Mouse (Mus musculus): ENCODE results near the gene Pcsk7. TPM values are rescaled to one million over a fixed set of nuclear protein-coding genes. Genes with fewer than 3 reads are reported as not detected.

Pcsk7 gene
- total RNA-seq (2021), result 10 to 100 TPM in 1 of 2 experiments, 1 to 10 TPM in 1; 9.6 to 10.0 TPM
- long read RNA-seq, experiment 1, transcript Pcsk7-201 (17 exons, 3,876 nt), result major isoform, 6 of 10 reads
- long read RNA-seq, experiment 1, partial matches to known transcripts, result 0 of 10 reads
- long read RNA-seq, experiment 1, other reads (novel, unspliced or antisense), result 4 of 10 reads
- long read RNA-seq, experiment 2, transcript Pcsk7-201 (17 exons, 3,876 nt), result major isoform, 8 of 15 reads
- long read RNA-seq, experiment 2, partial matches to known transcripts, result 5 of 15 reads
- long read RNA-seq, experiment 2, other reads (novel, unspliced or antisense), result 2 of 15 reads

DNA sequence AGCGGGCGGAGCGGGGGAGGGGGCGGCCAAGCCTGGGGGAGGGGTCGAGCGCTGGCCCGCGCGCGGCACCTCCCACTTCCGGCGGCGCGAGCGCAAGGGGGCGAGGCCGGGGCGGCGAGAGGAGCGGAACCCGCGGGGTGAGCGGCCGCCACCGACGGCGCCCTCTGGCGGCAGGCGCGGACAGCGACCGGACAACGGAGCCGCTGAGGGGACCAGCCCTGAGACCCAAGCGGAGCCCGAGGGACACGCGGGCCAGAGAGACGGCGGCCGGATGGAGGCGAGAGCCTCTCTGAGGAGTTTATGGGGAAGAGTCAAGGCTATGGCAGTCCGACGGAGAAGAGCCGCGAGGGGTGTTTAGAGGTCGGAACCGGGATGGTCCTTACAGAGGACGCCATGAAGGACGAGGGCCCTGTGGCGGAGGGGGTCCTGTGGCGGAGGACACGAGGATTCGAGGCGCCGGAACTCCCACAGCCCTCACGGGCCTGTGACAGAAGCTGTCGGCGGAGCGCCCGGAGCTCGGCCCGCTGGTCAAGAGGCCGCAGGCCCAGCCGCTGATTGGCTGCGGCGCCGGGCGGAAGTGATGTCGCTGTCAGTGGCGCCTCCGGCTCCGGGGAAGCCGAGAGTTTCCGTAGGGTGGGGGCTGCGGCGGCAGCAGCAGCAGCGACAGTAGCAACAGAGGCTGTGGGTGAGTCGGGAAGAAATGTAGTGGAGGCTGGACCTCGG is at the start of gene Pcsk7, which contains the start of gene Rnf214:
Pcsk7 (plus strand) TSS at position 143 of the 723 bp plus-strand sequence.
Rnf214 (minus strand) TSS at position 557 of the 723 bp plus-strand sequence.
- DNase-seq, result peak; percentile 92

DNA sequence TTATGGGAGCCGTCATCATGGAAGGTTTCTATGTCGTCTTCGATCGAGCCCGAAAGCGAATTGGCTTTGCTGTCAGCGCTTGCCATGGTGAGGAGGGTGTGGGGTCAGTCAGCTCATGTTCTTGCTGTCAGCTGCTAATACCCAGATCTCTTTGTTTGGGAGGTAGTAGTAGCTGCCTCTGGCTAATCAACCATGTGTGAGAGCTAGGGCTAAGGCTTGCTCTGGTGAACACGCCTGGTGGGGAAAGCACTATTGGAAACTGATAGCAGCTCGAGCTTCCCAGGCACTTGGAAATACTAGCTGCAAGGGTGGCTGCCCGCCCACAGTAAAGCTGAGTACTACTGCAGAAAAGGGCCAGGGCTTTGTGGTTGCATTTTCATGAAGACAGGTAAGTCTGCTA is 46.9 kb upstream of the Pcsk7 start:
- no peak for DNase-seq

DNA sequence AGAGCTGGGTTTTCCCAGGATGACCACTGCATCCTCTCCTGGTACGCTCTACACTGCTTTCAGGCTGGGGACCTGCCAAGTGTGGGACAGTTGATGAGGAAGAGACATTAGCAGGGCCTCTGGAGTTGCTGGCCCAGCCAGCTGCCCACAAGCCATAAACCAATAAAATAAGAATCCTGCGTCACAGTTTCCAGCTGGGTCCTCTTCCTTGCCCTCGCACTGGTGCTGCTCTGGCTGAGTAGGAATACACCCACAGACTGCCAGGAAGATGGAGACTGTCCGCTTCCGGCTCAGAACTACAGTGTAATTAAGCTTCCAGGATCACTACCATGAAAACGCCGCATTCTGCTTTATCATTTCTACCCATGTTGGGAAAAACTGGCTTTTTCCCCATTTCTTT is 44.5 kb upstream of the Pcsk7 start:
- no peak for DNase-seq

DNA sequence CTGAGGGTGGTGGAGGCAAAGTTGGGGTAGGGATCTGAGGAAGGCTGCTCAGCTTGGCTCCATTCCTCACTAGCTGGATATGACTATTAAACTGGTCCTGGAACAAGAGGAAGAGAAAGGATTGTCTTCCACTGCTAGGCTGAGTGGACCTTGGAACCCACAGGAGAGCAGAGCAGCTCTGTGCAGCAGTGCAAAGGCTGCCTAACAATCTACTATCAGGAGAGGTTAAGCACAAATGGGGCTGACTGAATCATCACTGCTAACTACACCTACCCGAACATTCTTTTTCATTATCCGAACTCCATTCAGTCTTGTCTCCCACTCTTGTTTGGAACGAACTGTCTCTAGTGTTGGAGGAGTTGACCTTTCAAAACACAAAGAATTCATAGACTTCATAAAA is 37.1 kb upstream of the Pcsk7 start:
- no peak for DNase-seq

DNA sequence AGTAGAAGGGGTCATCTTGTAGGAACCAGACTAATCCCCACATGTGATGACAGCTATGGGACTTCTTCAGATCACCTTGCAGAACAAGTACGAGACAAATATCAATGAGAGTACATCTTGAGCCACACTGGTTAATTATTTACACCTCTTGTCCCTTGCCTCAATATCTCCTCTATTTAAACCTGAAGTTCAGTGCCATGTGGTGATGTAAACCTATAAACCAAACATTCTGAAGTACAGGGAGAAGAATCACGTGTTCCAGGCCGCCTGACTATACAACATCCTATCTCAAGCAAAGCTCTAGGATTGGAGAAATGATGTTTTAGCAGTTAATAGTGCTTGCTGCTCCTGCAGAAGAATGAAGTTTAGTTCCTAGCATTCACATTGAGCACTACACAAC is 36.0 kb upstream of the Pcsk7 start:
- DNase-seq, result no peak

DNA sequence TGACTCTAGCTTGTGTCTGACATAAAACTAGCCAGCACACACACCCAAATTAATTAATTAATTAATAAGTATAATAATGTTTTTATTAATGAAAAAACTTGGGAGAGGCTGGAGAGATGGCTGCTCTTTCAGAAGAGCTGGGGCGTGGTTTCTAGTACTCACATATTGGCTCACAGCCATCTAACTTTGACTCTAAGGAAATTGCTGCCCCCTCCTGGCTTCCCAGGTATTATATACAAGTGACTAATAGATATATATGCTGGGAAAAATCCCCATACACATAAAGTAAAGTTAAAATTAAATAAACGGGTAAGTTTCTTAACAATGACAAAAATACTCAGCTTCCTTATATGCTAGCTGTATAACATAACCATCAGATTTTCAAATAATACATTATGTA is 28.4 kb upstream of the Pcsk7 start:
- no peak for DNase-seq

DNA sequence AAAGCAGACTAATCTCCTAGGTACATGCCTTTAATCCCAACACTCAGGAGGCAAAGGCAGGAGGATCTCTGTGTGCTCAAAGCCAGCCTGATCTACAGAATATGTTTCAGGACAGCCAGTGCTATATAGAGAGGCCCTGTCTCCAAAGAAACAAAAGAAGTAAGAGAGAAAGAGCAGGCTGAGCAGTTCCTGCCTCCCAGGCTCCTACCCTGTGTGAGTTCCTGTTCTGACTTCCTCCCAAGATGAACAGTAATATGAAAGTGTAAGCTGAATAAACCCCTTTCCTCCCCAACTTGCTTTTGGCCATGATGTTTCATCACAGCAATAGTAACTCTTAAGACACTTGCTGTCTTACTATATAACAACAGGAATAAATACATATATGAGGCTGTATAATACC is 12.6 kb upstream of the Pcsk7 start:
- no peak for DNase-seq

DNA sequence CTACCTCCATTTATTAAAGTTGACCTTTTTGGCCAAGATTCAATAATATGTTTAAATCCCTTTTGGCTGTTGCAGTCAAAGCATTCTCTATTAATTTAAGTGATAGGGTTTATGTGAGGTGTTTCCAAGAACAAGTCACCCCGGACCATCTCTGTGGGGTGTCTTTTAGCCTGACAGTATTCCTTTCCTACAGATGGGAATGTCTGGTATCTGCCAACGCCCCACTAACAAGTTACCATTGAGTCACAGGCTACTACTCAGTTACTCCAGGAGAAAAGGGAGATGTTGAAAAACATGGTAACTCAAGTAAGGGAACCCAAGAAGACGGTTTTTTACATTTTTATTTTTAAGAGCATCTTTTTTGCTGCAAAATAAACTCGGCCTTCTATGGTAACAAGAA is 1.1 kb upstream of the Pcsk7 start:
- no peak for DNase-seq

DNA sequence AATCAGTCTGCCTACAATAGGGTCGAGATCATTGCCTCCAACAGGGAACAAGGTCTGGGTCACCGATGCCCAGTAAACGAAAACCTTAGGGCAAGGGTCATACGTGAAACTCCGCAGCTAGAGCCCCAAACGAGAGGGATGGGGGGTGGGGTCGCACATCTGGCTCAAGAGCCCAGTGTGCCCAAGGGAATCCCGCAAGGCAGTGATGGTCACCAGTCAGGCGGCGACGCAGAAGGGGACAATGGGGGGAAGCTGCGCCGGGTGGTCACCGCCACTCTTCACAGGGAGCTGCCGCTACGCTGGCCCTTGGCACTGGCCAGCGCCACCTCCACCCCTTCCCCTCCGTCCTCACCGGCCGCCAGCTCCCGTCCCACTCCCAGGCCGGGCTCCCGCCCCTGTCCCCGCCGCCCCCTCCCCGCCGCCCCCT is 473 bp upstream of the Pcsk7 start:
- DNase-seq, result no peak

DNA sequence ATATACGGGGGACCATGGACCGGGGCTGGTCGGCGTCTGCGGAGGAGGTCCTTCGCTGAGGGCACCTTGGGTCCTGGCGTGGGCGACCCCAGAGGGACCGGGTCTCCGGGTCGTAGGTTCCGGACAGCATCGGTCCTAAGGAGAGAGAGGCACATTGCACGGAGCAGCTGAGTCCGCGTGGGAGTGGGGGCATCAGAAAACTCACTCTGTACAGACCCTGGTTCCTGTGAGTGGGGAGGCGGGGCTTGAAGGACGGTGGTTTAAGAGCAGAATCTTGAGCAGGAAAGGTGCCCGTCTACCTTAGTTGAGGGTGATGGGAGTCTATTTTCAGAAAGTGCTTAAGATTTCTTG is 756 bp downstream of the Pcsk7 start:
- no peak for DNase-seq

DNA sequence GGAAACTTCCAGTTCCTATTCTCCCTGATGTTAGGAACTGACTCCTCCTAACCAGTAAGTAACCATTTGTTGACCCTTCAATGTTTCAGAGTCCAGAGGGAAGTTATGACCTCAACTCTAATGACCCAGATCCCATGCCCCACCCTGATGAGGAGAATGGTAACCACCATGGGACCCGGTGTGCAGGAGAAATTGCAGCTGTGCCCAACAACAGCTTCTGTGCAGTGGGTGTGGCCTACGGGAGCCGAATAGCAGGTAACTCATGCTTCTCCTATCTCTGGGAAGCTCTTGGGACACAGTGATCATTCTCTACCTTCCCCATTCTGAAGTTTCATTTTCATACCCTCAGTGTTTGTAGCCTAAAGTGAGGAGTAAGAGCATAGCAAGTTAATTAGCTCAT is 4.7 kb downstream of the Pcsk7 start:
- no peak for DNase-seq

DNA sequence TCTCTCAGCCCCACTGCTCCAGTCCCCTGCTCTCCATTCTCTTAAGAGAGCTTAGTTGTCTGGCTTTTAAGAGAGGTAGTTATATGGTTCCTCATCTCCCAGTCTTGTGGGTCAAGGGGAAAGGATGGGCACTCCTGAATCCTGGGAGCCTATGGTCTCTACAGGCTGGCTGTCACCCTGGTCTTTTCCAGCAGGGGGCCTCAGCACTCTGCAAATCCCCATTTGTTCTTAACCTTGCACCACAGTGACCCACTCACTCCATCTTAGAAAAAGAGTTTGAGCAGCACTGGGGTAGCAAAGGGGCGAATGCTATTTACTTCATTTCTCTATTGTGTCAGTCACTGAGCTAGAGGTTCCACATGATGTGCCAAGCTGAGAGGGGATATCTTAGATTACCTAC is 5.4 kb downstream of the Pcsk7 start:
- DNase-seq, result peak; percentile 27

DNA sequence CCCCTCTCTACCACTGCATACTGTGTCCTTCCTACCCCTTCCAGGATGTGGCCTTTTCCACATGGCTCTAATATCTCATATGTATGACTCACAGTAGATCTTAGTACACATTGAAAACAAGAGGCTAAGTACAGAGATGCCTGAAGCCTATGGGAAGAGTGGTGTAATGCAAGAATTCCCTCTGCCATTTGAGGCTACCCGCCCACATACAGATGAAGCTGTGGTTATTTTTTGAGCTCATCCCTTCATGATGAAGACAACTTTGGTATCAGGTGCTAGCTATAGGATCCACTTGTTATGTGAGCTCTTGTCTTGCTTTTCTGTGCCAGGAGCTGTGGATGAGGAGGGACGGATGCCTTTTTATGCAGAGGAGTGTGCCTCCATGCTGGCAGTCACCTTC is 9.4 kb downstream of the Pcsk7 start:
- no peak for DNase-seq

DNA sequence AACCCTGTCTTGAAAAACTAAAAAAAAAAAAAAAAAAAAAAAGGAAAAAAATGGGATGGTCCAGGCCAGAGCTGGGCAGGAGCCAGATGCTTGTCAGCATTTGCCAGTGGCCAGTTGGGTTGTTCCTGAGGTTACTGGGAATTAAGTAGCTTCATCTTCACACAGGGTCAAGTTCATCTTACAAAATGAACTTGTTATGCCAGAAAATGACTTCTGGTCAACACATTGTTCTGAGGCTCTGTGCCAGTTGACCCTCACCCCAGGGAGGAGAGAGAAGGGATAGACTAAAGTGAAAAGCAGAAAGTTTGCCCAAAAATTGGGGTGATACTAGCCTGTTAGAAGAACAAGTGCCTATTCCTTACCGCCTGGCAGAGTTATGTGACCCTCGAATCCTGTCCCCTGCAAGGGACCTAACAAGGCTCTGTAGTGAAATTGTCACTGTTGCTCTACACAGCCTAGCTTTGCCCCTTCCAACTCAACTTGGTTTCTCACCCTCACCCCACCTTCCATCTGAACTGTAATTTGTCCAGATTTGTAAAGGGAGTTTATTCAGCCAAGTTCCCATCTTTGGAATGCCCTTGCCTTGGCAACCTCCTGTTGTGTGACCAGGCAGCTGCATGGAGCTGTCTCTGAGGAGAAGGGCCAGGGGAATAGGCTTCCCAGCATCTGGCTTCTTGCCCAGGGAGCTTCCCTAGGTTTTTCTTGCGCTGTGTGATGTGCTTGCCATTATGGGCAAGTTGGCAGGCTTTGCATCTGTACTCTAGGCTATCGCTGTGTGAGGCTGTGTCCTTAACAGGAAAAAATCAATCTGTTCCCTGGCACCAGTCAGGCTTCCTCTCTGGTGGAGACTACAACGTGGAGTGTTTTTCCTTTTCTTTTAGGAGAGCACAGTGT is 11.0 kb downstream of the Pcsk7 start:
- DNase-seq, result peak; percentile 79

DNA sequence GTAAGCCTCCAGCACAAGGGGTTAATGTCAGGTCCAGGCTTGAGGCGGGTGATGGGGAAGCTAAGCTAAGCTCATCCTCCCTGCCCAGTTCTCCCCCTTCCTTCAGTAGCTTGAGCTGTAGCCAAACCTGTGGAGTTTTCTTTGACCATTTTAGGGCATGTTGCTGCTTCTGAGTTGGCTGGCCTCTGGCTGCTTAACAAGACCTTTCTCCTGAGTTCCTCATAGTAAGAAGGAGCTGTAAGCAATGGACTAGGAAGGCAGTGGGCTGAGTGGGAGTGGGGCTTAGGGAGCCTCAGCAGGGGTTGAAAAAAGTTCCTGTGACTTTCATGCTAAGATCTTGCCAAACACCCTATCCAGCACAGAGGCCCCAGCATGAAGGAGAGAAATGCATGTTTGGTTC is 13.6 kb downstream of the Pcsk7 start:
- DNase-seq, result peak; percentile 6

DNA sequence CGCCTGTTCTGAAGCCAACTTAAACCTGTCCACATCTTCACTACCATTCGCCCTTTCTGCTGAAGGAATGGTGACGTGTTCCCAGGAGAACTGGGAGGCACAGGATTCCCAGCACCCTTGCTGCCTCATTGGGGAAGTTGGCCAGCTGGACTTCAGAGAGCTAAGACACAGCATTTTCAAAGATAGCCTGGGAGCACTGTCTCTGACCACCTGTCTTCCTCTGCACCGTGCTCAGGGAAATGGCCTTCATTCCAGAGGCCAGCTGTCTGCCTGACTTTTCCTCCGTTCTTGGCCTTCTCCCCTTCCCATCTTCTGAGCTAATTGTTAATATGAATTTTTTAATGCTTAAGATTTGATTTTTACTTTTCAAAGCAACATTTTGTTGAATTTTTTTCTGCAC is 23.0 kb downstream of the Pcsk7 start:
- DNase-seq, result no peak

DNA sequence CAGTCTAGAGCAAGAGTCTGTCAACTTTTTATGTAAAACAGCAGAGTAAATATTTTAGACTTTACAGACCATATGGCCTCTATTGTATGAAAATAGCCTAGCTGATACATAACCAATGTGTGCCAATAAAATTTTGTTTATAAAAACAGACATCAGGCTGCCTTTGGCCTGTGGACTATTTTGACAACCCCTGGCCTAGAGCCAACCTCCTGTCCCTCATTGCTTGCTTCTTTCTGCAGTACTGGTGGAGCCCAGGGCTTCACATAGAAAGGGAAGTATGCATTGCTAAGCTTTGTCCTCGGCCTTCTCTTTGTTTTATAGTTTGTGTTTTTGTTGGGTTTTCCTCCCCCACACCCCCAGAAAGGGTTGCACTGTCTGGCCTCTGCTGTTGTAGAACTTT is 25.7 kb downstream of the Pcsk7 start:
- no peak for DNase-seq

DNA sequence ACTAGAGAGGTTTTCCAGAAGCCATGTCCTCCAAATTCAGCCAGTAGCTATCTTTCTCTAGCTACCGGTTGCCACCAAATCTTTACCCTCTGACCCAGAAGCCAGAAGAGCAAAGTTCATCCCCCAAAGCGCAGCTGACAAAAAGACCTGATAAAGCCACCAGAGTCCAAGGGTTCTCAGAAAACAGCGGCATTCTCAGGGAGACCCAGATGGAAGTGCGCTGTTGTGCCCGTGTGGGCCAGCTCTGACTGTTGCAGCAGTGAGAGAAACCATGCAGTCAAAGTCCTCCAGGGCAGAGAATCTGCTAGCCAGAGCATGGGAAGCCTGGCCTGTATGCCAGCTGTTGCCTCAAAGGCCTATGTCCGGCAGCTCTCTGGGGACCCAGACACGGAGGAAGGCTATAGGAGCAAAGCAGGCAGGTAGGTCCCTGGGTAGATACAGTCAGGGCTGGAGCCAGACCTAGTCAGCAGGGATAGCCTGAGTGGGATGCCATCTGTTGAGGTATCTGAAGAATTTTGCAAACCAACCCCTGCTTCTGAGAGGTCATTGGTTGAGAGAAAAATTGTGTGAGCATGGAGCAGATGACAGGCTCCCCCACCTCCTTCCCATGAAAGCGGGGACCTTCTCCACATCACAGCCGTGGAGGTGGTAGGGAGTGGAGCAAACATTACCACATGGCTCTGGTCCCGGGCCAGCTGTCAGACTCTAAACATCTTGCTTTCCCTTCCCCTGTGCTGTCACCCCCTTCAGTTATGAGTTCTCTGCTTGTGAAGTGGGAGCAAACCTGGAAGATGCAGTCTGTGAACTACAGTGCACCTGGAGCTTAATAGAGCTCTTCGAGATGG is 26.5 kb downstream of the Pcsk7 start:
- no peak for DNase-seq

DNA sequence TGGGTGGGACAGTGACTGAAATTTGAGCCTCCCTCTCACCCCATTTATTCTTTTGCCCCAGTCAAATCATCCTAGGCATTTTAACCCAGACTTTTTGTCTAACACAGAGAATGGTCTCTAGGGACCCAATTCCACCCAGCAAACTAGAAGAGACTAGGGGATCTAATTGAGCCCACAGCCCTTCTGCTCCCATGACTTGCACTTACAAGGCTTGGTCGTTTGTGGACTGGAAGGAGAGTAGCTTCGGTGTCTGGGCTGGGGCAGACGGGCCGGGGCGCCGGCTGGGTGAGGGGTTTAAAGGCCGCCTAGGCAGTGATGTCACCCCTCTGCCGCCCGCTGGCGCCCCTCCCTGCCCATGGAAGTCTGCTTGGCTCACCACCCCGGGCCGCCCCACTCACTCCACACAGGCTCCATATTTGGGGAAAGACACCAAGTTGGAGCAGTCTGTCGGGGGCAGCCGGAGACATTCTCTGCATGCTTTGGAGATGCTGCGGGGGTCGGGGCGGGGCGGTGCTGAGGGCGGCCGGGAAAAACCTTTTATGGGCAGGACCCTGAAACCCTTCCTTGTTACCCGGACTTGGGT is 29.4 kb downstream of the Pcsk7 start, which contains the start of gene Tagln:
Tagln (minus strand) TSS at position 431 of the 583 bp plus-strand sequence.
- DNase-seq, result no peak

DNA sequence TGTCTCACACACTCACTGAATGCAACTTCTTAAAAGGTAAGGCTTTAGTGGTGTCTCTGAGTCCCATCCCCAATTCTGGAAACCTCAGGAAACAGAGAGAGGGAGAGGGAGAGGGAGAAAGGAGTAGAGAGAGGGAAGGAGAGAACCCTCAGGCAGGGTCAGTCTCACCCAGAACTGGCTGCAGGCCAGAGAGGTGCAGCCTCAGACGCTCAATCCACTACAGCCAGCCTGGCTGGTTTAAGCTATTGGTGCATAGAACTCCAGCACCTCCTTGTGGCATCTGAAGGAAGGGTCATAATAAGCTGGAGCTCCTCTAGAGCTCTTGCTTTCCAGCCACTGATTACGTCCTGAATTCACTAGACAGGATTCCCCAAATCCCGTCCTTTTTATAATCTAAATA is 30.6 kb downstream of the Pcsk7 start:
- DNase-seq, result peak; percentile 52

DNA sequence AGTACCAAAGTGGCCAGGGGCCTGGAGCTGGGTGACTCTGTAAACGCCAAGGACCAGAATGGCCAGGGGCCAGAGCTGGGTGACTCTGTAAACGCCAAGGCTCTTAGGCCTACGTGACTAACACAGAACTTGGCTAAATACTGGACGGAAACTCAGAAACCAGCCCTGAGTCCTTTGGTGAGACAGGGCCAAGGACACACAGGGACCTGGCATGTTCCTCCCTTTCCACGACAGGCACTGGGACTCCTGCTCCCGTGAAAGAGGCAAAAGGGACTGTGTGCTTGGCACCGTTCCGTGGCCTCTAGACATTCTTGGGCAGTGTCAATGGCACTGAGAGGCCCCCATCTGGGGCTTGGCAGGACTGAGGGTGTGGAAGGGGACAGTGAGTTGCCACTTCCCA is 31.8 kb downstream of the Pcsk7 start:
- no peak for DNase-seq

All from gastrocnemius, postnatal 25 days (tissue).